Mouse (Mus musculus) adrenal gland, postnatal 36 days (tissue): ENCODE data around the gene Cfap61. TPM values are rescaled to one million over a fixed set of nuclear protein-coding genes. Genes with fewer than 3 reads are reported as not detected.

Experiments
- DNase-seq, 2 experiments: peaks; one replicate each; pipeline ENCODE4 v3.0.0; 2021; ENCODE audit warnings: mixed read lengths in 1 of 2
- total RNA-seq, 2 experiments: library from RNA; stranded (reverse); gene quantifications; 2 replicates each; pipeline ENCODE4 v1.2.3; 2021

Gene Cfap61
- total RNA-seq, 2 experiments from 2014 or later = 21.3 to 27.2 TPM

DNA sequence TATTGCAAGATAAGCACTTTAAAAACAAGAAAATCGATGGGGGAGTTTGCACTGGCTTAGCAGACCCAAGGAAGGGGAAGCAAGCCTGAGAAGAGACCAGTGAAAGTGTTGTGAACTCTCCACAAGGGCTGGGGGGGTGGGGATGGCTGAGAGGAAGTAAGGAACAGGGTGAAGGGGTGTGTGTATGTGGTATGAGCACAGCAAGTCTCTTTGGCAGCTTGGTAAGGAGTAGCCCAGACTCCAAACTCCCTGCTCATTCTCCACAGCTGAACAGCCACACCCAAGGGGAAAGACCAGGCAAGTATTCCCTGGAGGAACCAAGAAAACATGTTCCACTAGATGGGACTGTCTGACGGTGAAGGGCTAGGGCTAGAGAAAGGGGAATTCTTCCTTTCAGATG is 76.2 kb downstream of the Cfap61 start:
- DNase-seq = no peak

DNA sequence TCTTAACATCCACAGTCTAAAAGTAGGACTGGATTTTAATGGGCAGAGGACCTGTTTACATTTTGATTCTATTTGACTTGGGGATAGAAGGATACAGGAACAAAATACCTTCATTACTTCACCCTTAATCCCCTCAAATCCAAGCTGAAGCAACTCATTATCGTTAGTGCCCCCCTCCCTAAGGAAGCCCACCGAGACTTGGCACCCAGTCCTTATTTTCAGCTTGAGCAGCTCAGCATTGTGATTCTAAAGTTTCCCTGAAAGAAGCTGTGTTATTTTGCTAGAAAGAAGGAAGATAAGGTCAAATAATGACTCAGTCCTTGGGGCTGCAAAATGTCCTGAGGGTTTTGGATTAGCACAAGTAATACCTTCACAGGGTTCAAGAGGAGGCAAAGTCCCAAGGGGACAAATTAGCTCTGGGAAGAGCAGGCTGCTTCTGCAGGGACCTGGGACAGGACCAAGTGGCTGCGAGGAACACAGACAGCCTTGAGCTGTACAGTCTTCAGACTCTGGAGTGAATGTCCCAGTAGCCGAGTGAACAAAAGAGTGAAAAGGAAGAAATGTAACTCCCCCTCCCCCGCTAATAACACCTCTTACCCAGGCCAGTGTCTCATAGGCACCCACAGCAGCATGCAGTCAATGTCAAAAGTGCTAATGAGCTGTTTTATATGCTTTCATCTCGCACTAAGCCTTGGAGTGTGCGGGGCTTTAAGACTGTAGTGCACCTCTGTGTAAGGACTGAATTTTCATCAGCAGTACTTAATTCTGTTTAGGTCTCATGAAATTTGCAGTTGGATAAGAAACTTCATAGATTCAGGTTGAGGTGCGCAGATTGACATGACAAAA is 81.0 kb downstream of the Cfap61 start:
- no peak for DNase-seq

DNA sequence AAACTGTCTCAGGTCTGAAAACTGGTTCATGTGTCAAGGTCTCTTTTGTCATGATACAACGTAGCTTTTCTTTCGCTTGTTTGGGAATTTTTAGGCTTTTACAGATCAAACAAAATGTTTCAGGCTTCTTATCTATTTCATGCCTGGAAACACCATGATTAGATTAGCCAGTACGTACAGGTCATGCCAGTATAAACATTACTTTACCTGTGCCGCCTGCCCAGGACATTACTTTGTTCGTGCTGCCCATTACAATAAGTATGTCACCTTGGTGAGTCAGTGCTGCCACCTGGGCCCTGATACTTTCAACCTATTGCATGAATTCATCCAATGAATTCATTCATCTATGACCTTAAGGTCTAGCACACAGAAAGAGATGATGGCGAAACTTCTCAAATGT is 88.3 kb downstream of the Cfap61 start:
- DNase-seq = no peak

DNA sequence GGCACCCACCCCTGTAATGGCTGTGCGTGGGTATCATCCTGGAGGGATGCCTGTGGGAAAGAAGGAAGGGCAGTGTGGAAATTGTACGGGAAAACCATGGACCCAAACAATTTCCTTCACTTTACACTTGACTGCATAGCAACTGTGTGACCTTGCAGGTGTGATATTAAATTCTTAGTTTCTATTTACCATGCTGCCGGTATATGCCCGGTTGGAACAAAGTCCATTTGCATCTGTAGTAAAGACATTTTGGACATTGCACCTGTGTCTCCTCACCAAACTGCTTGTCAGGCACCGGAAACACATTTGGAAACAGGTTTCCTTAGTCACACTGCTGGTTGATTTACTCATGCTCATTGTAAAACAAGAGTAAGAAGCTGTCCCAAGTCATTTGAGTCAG is 109.1 kb downstream of the Cfap61 start:
- no peak for DNase-seq

DNA sequence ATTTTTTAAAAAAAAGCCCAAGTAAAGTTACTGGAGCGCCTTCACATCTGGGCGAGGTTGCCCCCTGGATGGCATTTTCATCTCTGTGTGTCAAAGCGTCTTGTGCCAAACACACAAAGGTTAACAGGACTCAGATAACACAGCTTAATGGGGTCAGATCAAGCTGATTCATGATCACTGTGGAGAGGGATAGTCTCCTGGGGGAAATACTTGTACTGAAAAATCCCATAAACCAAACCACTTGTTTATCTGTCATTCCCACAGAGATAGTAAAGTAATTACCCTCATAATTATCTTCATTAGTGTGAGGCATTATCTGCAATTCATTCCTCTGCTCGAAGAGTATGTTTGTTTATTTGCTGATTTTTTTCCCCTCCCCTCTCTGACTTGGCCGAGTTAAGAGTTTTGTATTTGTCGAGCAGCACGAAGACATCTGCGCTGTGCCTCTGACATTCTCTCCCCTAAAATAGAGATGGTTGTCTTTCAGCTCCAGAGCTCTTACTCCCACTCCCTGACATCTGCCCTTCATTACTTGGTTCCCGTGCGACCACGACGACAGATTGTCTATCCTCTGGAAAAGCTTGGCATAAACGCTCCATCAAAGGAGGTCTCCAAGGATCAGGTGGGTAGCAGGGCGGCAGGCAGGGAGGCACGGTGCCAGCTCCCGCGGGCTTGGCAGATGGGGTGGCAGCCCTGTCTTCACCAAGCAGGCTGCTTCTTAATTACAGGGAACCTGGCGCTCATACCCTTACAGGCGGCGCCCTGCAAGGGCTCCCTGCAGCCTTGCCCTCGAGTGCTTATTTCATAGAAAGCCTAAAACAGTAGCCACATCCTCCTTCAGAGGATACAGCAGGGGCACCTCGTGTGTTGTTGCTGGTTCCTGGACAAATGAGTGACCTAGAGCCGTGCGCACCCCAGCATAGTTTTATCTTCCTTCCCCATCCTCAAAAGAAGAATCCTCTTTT is 110.6 kb downstream of the Cfap61 start:
- peak in 1 of 2 experiments; percentile 18 for DNase-seq

- DNase-seq = no peak
These were observed 113.1 kb downstream of the Cfap61 start for GRCm38 (mm10) chr2:146047691-146048090.

- DNase-seq = no peak
These were observed 113.7 kb downstream of the Cfap61 start for GRCm38 (mm10) chr2:146048221-146048829.

- DNase-seq = no peak
These were observed 114.8 kb downstream of the Cfap61 start for GRCm38 (mm10) chr2:146049339-146049738.

DNA sequence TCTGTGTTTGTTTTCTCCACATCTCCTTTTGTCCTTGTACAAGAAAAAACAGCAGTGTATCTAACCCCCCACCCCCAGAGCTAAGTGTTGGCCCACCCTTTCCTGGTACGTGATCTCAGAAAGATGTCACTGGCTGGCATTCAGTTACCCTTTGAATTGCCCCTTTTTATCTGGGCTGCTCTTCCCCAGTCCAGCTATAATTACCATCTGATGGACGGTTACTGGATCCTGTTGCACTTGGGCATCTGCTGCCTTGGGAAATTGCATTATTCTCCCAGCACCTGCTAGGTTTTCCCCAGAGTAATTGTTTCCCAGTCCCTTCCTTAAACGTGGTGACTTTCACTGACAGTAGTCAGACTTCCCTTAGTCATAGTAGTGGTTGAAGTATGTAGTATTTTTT is 115.5 kb downstream of the Cfap61 start:
- no peak for DNase-seq

GRCm38 (mm10) chr2:146051334-146051733 is 116.8 kb downstream of the Cfap61 start:
- DNase-seq = no peak

DNA sequence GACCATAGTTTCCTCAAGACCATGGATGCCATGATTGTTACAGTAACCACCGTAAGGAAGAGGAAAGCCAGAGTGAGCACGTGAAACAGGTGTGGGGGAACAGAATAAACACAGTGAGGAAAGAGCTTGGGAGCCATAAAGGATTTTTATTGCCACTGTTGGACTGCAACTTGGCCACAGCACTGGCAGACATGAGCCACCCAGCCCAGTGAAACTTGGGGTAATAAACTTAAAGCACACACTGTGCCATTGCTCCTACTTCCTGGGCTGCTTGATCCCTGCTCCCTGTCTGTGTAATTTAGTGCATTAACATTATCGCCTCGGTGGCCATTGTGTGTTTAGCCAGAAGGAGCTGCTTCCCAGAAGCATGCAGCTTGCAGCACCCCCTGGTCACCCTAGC is 122.5 kb downstream of the Cfap61 start:
- no peak for DNase-seq

GRCm38 (mm10) chr2:146058791-146059190 is 124.2 kb downstream of the Cfap61 start:
- DNase-seq = no peak

- no peak for DNase-seq
These were observed 127.1 kb downstream of the Cfap61 start for GRCm38 (mm10) chr2:146061421-146062300.

DNA sequence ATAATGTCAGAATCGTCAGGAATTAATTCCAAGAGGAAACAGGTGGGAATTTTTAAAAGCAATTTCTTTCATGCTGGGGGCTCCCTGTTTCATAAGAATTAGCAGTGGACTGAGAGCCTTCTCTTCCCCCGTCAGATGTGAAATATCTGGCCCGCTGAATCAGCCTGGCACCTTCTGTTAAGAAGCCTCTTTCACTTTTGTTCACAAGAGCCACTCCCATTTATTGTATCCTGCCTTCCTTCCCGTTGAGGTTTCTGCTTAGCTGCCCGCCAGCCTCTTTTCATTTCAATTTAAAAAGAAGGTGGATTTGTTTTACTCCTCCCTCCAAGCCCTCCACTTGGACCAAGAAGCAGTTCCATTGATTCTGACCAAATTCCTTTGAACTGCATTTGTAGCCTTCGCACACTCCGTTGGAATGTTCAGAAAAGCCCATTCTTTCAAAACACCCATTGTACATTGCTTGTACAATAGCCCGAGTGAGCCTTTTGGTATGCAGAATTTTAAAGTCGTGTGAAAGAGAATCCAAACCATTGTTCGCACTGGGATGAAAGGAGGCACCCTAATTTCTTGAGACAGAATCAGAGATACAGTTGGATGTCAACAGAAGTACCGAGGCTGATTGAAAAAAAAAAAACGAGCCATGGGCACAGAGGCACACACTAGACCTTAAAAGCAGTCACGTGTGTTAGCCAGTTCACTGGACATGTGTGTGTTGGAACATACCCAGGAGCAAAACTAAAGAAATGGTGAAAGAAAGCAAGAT is 127.9 kb downstream of the Cfap61 start:
- no peak for DNase-seq

DNA sequence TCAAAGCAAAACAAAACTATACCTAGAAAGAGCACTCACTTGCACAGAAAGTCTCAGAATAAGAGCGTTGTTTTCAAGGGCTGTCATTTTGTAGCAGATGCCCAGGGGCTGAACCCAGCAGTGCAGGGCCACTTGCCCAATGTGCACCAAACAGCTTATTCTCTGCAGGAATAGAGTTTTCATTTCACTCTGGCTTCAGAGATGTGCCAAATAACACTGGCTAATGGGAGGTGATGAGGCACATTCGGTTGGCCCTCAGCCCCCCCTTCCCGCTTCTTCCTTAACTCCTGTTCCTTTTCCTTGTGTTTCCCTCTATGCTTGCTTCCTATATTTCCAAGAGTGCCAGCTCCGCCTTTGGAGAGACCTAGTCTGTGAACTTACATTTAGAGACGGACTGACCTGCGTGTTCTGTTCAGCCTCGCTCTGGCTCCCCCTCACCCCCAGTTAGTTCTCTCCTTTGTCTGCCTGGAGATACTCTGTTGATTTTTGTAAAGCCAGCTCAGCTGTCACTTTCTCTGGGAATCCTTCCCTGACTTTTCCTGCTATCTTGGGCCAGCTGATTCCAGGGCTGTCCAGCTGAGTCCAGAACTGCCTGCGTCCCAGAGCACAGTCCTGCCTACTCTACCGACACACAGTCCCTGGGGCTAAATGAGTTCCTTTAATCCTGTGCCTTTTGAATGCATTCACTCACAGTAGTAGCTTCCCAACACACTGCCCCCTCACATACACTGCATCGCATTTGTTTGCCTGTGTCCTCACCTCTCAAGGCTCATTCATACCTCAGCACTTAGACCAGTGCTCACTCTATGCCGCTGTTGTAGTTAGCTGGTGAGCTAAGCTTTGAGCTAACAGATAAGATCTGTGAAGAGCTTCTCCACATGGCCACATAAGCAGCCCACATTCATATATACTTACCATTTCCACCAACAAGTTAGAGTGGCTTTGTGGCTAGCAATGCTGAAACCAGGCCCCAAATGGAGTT is 128.8 kb downstream of the Cfap61 start:
- DNase-seq = no peak

DNA sequence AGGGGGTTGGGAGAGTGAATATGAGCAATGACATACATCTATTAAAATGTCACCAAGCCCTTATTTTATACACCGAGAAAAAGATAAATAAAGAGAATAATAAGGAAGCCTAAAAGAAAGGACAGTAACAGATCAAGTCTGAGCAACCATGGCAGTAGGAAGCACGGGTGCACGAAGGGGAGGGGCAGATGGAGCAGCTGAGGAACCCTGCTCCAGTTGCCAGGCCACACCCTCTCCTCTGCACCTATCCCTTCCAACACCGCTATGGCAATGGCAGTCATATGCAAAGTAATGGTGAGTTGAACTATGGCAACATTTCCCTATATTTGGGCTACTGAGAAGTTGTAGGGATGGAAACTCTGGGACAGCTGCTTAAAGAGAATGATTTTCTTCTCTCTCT is 132.8 kb downstream of the Cfap61 start:
- no peak for DNase-seq

GRCm38 (mm10) chr2:146073300-146073699 is 138.7 kb downstream of the Cfap61 start:
- no peak for DNase-seq

- no peak for DNase-seq
These were observed 142.5 kb downstream of the Cfap61 start for GRCm38 (mm10) chr2:146077117-146077516.

DNA sequence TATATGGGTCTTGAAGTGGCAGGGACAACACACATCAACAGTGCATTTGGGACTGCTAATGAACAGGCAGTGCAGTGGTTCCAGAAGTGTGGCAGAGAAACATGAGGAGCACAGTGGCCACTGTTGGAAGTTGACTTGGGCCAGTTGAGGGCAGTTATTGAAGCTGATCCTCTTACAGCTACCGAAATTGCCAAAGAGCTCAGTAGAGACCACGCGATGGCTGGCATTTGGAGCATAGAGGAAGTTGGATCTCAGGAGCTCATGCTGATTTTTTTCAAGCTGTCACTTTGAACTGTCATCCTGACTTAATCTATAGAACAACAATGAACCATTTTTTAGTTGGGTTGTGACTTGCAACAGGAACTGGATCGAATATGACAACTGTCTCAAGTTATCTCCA is 145.7 kb downstream of the Cfap61 start:
- no peak for DNase-seq
